Mouse (Mus musculus) left cerebral cortex, adult 18-20 months (tissue): ENCODE data around the gene Raver1. TPM values are rescaled to one million over a fixed set of nuclear protein-coding genes. Genes with fewer than 3 reads are reported as not detected.
"Not testable (repeated sequence)": the region's sequence is repeated elsewhere in the genome, so short reads cannot be mapped to it uniquely, and the experiment has no call there.

Experiments used
- DNase-seq, 2 experiments: peaks; one replicate each; pipeline ENCODE4 v3.0.0; 2021 to 2022; ENCODE audit warnings: low spot score in 2 of 2, mixed read lengths in 1 of 2
- total RNA-seq, 2 experiments: library from RNA; stranded (reverse); gene quantifications; 2 replicates each; pipeline ENCODE4 v1.2.3; 2021

Gene Raver1
- total RNA-seq, 2 experiments from 2014 or later, result 25.3 to 28.0 TPM

DNA sequence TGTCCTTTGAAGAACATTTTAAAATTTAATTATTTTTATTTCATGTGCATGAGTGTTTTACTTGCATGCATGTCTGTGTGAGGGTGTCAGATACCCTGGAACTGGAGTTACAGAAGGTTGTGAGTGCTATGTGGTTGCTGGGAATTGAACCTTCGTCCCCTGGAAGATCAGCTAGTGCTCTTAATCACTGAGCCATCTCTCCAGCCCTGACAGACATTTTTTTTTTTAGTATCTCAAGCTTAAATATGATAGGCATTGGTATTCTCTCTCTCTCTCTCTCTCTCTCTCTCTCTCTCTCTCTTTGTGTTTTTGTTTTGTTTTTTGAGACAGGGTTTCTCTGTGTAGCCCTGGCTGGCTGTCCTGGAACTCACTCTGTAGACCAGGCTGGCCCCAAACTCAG is 47.0 kb downstream of the Raver1 start:
- DNase-seq, result not testable (repeated sequence)

DNA sequence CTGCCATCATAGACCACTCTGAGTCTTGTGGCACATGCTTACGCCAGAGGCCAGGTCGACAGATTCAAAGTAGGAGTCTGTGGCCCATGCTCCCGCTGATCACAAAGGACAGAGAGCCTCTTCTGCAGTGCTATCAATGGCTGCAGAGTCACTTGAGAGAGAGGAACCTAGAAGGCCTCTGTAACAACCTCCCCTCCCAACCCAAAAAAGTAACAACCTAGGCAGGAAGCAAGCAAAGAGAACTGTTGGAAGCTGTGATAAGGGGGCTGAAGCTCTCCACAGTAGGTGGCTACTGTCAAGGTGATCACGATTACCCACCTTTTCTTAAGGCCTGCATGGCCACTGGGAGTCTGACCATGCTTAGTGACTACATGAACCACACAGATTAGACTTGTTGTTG is 48.2 kb downstream of the Raver1 start:
- DNase-seq, result no peak

DNA sequence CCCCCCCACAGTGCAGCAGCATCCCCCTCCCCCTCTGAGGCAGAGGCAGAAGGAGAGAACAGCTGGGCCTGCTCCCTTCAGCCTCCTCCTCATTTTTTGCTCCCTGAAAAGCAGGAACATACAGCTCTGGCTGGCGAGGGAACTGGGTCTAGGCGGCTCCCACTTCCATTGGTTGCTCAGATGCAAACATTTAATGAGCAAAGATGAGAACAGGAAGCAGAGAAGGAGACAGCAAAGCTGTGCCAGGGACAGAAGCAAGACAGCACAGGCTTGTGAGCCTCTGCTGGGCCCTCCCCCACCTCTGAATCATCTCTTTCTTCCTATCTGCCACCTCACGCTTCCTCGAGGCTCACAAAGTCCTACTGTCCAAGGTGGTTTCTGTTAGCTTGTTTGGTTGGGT is 50.5 kb downstream of the Raver1 start:
- DNase-seq, result peak; percentile 71 to 80

DNA sequence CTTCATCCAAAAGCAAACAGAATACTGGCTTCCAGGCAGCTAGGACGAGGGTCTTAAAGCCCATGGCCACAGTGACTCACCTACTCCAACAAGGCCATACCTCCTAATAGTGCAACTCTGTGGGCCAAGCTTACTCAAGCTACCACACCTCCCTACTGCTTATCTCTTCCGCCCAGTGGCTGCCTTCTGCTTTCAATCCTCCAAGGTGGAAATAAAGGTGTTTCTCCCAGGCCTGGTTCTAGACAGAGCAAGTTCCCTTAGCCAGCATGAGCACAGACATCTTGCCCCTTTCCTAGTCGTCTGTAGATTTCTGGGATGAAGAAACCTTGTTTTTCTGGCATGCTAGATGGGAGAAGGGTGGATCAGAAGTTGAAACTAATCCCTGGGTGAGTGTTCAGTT is 52.0 kb downstream of the Raver1 start:
- DNase-seq, result no peak

DNA sequence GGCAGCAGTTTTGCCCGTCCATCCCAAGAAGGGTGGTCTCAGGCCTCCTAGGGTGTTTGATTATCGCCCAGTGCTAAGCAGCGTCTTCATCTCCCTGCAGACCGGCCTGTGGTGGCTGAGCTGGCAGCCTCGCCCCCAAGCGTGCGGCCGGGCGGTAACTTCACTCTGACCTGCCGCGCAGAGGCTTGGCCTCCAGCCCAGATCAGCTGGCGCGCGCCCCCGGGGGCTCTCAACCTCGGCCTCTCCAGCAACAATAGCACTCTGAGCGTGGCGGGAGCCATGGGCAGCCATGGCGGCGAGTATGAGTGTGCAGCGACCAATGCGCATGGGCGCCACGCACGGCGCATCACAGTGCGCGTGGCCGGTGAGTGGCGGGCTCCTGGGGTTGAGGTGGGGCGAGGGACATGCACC is 54.3 kb downstream of the Raver1 start:
- DNase-seq, result peak in 1 of 2 experiments; percentile 51

DNA sequence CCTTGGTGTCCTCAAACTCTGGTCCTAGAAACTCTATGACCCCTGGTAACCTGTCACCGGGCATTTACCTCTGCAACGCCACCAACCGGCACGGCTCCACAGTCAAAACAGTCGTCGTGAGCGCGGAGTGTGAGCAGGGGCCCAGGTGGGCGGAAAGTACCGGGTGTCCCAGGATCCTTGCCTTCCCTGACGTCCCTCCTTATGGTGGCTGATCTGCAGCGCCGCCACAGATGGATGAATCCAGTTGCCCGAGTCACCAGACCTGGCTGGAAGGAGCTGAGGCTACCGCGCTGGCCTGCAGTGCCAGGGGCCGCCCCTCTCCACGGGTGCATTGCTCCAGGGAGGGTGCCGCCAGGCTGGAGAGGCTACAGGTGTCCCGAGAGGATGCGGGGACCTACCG is 55.1 kb downstream of the Raver1 start:
- peak; percentile 21 to 47 for DNase-seq

DNA sequence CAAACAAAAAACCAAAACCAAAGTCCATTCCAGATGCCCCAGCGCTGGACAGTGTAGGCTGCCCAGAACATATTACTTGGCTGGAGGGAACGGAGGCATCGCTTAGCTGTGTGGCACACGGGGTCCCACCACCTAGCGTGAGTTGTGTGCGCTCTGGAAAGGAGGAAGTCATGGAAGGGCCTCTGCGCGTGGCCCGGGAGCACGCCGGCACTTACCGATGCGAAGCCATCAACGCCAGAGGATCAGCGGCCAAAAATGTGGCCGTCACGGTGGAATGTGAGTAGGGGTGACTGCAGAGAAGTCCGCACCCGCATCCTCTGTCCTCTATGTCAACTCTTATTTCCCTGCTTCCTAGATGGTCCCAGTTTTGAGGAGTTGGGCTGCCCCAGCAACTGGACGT is 55.6 kb downstream of the Raver1 start:
- no peak for DNase-seq

DNA sequence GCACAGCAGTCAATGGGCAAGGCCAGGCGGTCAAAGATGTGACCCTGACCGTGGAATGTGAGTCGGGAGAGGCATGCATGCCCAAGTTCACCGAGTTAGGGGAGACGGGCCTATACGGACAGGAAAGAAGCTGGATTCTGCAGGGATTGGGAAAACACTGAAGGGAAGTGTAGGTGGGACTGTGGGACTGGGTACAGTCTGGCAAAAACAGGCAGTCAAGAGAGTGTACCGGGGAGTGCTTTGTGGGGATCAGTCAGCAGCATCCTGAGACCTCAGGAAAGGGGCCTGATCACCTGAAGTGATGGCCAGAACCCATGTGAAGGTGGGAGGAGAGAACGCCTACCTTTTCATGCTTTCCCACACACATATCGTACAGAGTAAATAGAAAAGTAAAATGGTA is 56.2 kb downstream of the Raver1 start:
- DNase-seq, result peak in 1 of 2 experiments; percentile 12

DNA sequence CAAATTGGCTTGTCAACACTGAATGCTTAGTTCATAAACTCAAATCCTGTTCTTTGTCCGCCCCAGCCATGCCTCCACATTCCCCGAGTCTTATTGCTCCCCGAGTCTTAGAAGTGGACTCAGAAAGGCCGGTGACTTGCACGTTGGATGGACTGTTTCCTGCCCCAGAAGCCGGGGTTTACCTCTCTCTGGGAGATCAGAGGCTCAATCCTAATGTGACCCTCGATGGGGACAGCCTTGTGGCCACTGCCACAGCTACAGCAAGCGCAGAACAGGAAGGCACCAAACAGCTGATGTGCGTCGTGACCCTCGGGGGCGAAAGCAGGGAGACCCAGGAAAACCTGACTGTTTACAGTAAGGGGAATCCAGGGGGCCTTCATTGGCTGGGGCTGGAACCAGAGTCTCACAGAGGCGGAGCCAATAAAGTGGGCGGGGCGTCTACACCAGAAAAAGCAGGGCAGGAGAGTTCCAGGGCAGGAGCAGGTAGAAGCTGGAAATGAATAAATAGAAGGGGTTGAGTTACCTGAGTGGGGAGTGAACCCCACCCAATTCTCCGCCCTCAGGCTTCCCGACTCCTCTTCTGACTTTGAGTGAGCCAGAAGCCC is 57.2 kb downstream of the Raver1 start:
- no peak for DNase-seq

DNA sequence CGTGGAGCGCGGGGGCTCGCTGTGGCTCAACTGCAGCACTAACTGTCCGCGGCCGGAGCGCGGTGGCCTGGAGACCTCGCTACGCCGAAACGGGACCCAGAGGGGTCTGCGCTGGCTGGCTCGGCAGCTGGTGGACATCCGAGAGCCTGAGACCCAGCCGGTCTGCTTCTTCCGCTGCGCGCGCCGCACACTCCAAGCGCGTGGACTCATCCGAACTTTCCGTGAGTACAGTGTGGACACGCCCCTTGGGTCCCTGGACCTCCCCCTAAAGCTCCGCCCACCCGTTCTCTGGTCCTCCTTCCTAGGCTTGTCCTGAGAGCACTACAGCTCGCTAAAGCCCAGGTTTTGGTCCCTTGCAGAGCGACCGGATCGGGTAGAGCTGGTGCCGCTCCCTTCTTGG is 58.7 kb downstream of the Raver1 start:
- peak; percentile 67 to 69 for DNase-seq

DNA sequence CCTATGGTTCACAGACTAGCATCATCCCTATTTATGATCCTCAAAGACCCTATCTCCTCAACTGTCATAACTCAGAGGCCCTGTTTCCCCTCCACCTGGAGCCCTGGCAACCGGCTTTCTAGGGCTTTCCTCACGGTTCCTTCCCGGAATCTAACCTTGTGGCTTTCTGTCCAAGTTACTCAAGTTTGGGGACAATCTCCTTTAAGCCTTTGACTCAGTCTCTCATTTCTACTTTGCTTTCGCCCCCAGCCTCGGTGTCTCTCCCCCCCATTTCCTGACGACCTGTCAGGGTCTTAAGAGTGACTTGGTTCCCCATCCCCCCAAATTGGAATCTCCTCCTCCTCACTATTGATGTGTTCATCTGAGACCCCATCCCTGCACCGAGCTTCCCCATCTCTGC is 59.3 kb downstream of the Raver1 start:
- peak in 1 of 2 experiments; percentile 11 for DNase-seq

DNA sequence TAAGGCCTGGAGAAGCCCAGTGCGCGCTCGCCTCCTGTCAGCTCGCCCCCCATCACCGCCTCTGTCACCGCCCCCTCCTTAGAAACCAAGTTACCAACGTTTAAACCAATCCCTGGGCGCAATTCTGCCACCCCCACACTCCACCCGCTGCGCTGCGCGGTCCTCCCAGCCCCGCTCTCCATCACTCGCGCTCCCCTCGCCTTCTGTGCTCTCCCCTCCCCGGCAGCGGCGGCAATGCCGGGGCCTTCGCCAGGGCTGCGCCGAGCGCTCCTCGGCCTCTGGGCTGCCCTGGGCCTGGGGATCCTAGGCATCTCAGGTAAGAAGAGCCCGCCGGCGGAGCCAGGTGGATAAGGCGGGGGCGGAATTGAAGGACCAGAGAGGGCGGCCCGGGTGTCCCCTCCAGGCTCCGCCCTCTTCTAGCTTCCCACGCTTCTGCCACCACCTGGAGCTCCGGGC is 59.9 kb downstream of the Raver1 start, which contains the start of gene Icam5:
TSS of gene Icam5 (plus strand) at position 178 of the 456 bp plus-strand sequence.
- DNase-seq, result peak; percentile 84 to 90

DNA sequence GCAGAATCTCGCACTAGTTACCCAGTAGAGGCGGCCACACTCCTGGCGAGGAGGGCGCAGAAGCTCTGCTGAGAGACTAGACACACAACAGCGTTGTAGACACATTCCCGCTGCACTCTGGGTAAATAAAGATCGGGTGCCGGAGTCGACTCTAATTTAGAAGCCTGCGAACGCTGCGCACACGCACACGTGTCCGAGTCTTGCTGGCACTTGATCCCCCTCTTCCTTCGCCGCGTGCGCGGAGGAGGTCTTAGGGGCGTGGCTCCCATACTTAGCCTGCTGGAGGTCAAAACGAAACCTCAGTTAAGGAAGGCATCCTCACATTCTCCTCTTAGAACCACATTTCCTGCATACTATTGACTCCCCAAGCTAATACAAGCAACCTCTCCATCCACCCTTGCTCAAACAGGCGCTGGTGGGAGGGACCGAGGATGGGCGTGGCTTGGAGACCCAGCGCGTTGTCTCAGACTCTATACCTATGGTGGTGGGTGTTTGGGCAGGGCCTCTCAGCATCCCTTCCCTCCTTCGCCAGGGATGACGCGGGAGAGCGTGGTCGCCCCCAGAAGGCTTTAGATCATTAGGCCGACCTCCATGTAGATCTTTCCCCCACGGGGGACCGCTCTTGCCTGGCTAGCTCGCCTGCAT is 60.4 kb downstream of the Raver1 start:
- DNase-seq, result peak; percentile 68 to 82

DNA sequence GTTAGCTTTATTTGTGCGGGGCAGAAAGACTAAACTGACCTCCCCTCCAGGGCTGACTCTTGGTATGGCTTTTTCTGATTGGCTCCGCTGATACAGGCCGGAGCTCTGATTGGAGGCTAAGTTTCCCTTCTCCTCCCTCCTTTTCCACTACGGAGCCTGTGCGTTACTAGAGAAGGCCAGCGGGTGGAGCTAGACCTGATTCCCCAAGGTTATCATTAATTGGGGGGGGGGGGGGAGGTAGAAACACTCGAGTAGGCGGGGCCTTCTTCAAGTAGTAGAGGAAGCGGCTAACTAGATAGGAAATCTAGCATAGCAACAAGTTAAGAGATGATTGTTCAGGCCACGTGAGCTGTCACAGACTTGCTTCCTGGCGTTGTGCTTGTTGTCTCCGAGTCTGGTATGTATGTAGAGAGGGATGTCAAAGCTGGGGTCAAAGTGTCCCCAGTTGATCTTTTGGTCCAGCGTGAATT is 61.0 kb downstream of the Raver1 start:
- peak; percentile 75 to 81 for DNase-seq

DNA sequence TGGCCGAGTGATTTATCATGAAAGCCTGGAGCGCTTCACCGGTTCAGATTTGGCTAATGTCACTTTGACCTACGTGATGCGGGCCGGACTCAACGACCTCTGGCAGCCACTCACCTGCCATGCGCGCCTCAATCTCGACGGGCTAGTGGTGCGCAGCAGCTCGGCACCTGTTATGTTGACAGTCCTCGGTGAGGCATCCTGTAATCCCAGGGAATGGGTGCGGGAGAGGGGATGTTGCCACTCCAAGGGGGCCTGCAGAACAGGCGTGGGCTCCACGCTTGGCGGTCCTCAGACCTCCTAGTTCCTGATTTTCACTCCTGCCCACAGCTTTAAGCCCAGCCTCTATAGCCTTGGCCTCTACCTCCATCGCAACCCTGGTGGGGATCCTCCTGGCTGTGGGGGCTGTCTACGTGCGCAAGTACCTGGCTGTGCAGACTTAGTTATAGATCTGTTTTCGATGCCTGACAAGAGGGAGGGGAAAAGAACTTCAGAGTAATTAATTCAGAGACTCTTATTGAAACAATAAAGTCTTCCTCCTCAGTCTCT is 61.7 kb downstream of the Raver1 start:
- DNase-seq, result no peak

DNA sequence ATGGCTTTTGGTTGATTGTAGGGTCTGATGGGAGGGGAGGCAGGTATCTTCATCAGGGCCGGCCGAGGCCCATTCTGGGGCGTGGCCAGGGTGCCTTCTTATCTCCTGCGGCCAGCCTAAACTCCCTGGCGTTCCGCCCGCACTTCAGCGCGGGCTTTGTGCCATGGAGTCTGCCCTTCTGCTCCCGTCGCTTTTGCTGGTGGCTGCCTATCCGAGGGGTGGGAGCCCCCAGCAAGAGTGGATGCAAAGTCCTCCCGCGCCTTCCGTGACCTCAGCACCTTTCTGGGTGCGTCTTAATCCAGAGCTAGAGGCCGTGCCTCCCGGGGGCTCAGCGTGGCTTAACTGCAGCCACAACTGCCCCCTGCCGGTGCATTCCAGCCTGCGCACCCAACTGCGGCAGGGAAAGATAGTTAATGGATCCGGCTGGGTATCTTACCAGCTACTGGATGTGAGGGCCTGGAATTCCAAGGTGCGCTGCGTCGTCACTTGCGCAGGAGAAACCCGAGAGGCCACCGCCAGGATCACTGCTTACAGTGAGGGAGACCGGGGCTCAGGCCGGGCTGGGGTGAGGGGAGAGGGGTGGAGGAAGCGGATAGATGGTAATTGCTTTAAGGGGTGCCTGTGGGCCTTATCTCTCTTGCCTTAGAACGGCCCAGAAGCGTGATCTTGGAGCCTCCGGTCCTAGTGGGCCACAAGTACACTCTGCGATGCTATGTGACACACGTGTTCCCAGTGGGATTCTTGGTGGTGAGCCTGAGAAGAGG is 62.3 kb downstream of the Raver1 start, which contains the start of gene Icam4:
TSS of gene Icam4 (plus strand) at position 83 of the 764 bp plus-strand sequence.
- peak; percentile 76 to 81 for DNase-seq

DNA sequence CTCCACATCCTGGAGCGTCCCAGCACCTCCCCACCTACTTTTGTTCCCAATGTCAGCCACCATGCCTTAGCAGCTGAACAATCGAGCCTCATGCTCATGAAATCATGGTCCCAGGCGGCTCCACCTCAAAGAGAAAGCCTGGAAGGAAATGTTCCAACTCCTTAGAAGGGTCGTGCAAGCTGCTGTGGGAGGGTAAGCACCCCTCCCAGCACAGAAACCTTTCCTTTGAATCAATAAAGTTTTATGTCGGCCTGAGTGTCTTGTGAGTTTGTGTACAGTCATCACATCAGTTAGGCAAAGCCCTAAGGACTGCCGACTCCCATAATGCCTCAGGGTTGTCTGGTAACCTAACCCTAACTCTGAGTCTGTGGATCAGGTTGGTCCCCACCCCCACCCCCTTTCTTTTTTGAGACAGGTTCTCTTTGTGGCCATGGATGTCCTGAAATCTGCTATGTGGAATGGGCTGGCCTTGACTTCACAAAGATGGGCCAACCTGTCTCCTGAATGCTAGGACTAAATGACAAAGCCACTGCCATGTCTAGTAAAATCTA is 63.2 kb downstream of the Raver1 start:
- no peak for DNase-seq

DNA sequence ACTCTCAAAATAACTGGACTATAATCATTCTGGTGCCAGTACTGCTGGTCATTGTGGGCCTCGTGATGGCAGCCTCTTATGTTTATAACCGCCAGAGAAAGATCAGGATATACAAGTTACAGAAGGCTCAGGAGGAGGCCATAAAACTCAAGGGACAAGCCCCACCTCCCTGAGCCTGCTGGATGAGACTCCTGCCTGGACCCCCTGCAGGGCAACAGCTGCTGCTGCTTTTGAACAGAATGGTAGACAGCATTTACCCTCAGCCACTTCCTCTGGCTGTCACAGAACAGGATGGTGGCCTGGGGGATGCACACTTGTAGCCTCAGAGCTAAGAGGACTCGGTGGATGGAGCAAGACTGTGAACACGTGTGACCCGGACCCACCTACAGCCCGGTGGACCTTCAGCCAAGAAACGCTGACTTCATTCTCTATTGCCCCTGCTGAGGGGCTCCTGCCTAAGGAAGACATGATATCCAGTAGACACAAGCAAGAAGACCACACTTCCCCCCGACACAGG is 64.0 kb downstream of the Raver1 start:
- no peak for DNase-seq

DNA sequence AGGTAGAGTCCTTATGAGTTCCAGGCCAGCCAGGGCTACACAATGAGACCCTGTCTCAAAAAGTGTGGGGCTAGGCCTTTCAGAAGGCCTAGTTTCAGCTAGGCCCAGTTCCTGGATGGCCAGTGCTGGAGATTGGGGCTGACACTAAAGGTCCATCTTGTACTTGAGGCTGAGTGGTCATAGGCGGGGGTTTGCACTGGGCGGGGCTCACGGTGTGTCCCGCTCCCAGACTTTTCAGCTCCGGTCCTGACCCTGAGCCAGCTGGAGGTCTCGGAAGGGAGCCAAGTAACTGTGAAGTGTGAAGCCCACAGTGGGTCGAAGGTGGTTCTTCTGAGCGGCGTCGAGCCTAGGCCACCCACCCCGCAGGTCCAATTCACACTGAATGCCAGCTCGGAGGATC is 65.0 kb downstream of the Raver1 start:
- DNase-seq, result no peak

DNA sequence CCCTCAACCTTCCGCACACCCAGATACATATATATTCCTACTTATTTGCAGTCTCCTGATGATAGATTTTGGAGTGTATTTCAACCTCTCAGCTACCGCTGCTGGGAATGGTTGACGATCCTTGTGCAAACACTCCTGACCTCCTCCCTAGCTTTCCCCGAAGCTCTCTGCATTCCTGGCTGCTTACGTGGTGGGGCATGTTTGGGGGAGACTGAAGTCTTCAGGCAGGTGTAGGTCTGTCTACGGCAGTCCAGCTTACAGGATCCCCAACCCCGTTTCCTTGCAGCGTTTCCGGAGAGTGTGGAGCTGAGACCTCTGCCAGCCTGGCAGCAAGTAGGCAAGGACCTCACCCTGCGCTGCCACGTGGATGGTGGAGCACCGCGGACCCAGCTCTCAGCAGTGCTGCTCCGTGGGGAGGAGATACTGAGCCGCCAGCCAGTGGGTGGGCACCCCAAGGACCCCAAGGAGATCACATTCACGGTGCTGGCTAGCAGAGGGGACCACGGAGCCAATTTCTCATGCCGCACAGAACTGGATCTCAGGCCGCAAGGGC is 66.5 kb downstream of the Raver1 start:
- DNase-seq, result no peak
